Mouse (Mus musculus) CD4-positive, CD25-positive, alpha-beta regulatory T cell, adult 9 weeks (primary cell): ENCODE results near the gene Ctsz. TPM values are rescaled to one million over a fixed set of nuclear protein-coding genes. Genes with fewer than 3 reads are reported as not detected.

Experiments used
- polyA plus RNA-seq: library from polyadenylated mRNA; unstranded; fragments of 100-300 nt; shearing (Covaris generic); gene quantifications from one replicate; pipeline ENCODE4 v1.2.1, GENCODE M21; 2017

Ctsz gene
- polyA plus RNA-seq, result 144 TPM

GRCm38 (mm10) chr2:174438737-174439449 is at the start of gene Ctsz:
Ctsz (minus strand) TSS chr2:174439039.

GRCm38 (mm10) chr2:174472818-174473549 is 34.1 kb upstream of the Ctsz start, which contains the start of gene Prelid3b:
Prelid3b (minus strand) TSS chr2:174473081.

GRCm38 (mm10) chr2:174463789-174464523 is 25.1 kb upstream of the Ctsz start, which contains the start of gene Atp5e:
Atp5e (minus strand) TSS chr2:174464105.

GRCm38 (mm10) chr2:174450353-174450752 is 11.5 kb upstream of the Ctsz start, which contains the start of gene Tubb1:
Tubb1 (plus strand) TSS chr2:174450695.

GRCm38 (mm10) chr2:174415731-174416310 is 23.0 kb downstream of the Ctsz start, which contains the start of gene Nelfcd:
Nelfcd (plus strand) TSS chr2:174415804.

Other genes starting within 250 kb of the Ctsz start
- gene Gnas, start 154.7 kb downstream of the Ctsz start, polyA plus RNA-seq, result 72.9 TPM
- gene Gm20721, start 92.3 kb downstream of the Ctsz start, polyA plus RNA-seq, result not detected
- gene Nelfcd, start 23.2 kb downstream of the Ctsz start, polyA plus RNA-seq, result 78.0 TPM
- gene Tubb1, start 11.7 kb upstream of the Ctsz start, polyA plus RNA-seq, result not detected
- 553 TPM for gene Atp5e, start 25.1 kb upstream of the Ctsz start, polyA plus RNA-seq
- gene Prelid3b, start 34.0 kb upstream of the Ctsz start, polyA plus RNA-seq, result 80.4 TPM
- gene Zfp831, start 204.5 kb upstream of the Ctsz start, polyA plus RNA-seq, result 16.1 TPM